In the genomic region with DNA sequence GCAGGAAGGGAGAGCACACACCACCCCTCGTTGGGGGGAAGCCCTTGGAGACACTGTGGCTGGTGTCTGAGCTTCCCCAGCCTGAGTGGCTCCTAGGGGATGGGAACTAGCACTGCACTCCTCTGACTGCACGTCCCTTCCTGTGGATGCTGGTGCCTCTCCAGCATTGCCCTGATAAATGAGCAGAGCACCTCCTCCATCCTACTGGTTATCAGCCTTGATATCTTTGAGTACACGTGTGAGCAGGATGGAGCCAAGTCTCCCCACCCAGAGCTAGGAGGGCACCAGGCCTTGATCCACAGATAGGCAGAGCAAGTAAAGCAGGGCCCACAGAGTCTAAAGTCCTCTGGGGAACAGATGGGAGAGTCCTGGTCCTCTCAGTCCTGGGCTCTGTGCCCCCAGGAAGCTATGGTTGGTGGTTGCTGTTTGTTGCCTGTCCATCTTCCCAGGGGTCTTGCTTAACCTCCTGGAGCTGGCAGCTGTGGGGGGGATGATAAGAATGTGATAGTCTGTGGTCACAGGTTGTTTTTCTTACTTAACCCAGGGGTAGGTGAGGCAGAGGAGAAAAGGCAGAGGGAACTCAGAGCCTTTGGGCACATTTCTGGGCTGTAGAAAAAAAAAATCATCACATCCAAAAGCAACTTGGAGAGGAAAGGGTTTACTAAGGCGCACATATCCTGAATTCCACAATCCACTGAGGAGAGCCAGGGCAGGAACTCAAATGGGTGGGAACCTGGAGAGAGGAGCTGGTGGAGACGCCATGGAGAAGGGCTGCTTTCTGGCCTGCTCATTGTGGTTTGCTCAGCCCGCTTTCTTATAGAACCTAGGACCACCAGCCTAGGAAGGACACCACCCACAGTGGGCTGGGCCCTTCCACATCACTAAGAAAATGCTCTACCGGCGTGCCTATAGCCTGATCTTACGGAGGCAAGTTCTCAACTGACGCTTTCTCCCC, we compare ENCODE assay signal across 9 mouse cellular contexts. TPM values are rescaled to one million over a fixed set of nuclear protein-coding genes. Genes with fewer than 3 reads are reported as not detected.
A peak's percentile ranks its signal among the peaks of the same experiment; 100 is the strongest.
DNase-seq lines count a peak whose midpoint lies in the region; ATAC-seq and TF ChIP-seq lines count a peak whose summit lies in the region.
"Had no signal": no experiment of that assay in that cellular context is flagged by ENCODE, and none has a peak within 500 bp of the region (broad histone marks: within the 10 kb centered on the region; RNA-seq: fewer than 3 reads in every experiment).

No protein-coding gene starts in this region.

- H3K4me2 ChIP-seq in forebrain, embryonic 13.5 days: no peak overlapping the region
- H3K4me2 ChIP-seq in forebrain, embryonic 16.5 days (ENCODE audit: low read length): no peak overlapping the region
- H3K4me2 ChIP-seq in embryonic facial prominence, embryonic 15.5 days (replicated peaks): no peak overlapping the region
- H3K4me2 ChIP-seq in kidney, embryonic 14.5 days (replicated peaks; ENCODE audit: low read depth, low read length): no peak overlapping the region
- H3K4me2 ChIP-seq: neural tube, embryonic 12.5 days had no signal

- H3K36me3 ChIP-seq in forebrain, embryonic 13.5 days (ENCODE audit: poor library complexity, severe bottlenecking): no peaks in the 10 kb centered on the region
- no peaks in the 10 kb centered on the region for H3K36me3 ChIP-seq in forebrain, embryonic 16.5 days (ENCODE audit: control insufficient read depth, insufficient read depth)
- H3K36me3 ChIP-seq in embryonic facial prominence, embryonic 15.5 days: no peaks in the 10 kb centered on the region
- H3K36me3 ChIP-seq in kidney, embryonic 14.5 days (ENCODE audit: control insufficient read depth, insufficient read depth, low read length): no peaks in the 10 kb centered on the region
- H3K36me3 ChIP-seq in thymus, adult 2 months (ENCODE audit: control insufficient read depth, insufficient read depth, low read length): no peaks in the 10 kb centered on the region
- H3K36me3 ChIP-seq: neural tube, embryonic 12.5 days had no signal

- no peak overlapping the region for H3K4me3 ChIP-seq in forebrain, embryonic 13.5 days
- no peak overlapping the region for H3K4me3 ChIP-seq in forebrain, embryonic 16.5 days (replicated peaks; ENCODE audit: low read length)
- H3K4me3 ChIP-seq in embryonic facial prominence, embryonic 15.5 days (replicated peaks): no peak overlapping the region
- no peak overlapping the region for H3K4me3 ChIP-seq in kidney, embryonic 14.5 days (ENCODE audit: low read length)
- no peak overlapping the region for H3K4me3 ChIP-seq in thymus, adult 2 months (ENCODE audit: control insufficient read depth, insufficient read depth, low read length)
- H3K4me3 ChIP-seq: neural tube, embryonic 12.5 days had no signal

- peak overlapping the region; percentile 77; the same call in 1 of the 2 replicates for H3K27ac ChIP-seq in forebrain, embryonic 13.5 days
- no peak overlapping the region for H3K27ac ChIP-seq in forebrain, embryonic 16.5 days (ENCODE audit: low read length)
- H3K27ac ChIP-seq in embryonic facial prominence, embryonic 15.5 days (replicated peaks): peak overlapping the region; percentile 23; the same call in 1 of the 2 replicates
- peak overlapping the region; percentile 15; the same call in 1 of the 2 replicates for H3K27ac ChIP-seq in kidney, embryonic 14.5 days (ENCODE audit: low read depth, low read length)
- H3K27ac ChIP-seq in thymus, adult 2 months (ENCODE audit: control insufficient read depth, insufficient read depth, low read length): no peak overlapping the region
- H3K27ac ChIP-seq: neural tube, embryonic 12.5 days had no signal

- TF ChIP-seq POLR2A in thymus, adult 2 months (IDR thresholded peaks at IDR 0.05; ENCODE audit: control insufficient read depth, extremely low read depth, insufficient read depth, low read length, poor library complexity): no peak

- H3K9ac ChIP-seq in forebrain, embryonic 13.5 days: no peak overlapping the region
- H3K9ac ChIP-seq in forebrain, embryonic 16.5 days (replicated peaks; ENCODE audit: low read depth, low read length): no peak overlapping the region
- H3K9ac ChIP-seq in embryonic facial prominence, embryonic 15.5 days: no peak overlapping the region
- H3K9ac ChIP-seq in kidney, embryonic 14.5 days (ENCODE audit: low read depth, low read length): no peak overlapping the region
- H3K9ac ChIP-seq: neural tube, embryonic 12.5 days had no signal

- no peak for ATAC-seq in forebrain, embryonic 13.5 days
- ATAC-seq in forebrain, embryonic 16.5 days: no peak
- no peak for ATAC-seq in embryonic facial prominence, embryonic 15.5 days (ENCODE audit: insufficient number of reproducible peaks, low FRiP score, low TSS enrichment, low read depth)
- 0 out of 2 replicates have a peak, but pooled peaks have one; percentile 10 for ATAC-seq in kidney, embryonic 14.5 days (ENCODE audit: low FRiP score, low TSS enrichment)

- no peaks in the 10 kb centered on the region for H3K27me3 ChIP-seq in forebrain, embryonic 13.5 days
- no peaks in the 10 kb centered on the region for H3K27me3 ChIP-seq in forebrain, embryonic 16.5 days (replicated peaks; ENCODE audit: control insufficient read depth, insufficient read depth, low read length)
- no peaks in the 10 kb centered on the region for H3K27me3 ChIP-seq in embryonic facial prominence, embryonic 15.5 days
- no peaks in the 10 kb centered on the region for H3K27me3 ChIP-seq in kidney, embryonic 14.5 days (ENCODE audit: control insufficient read depth, insufficient read depth, low read length)
- no peaks in the 10 kb centered on the region for H3K27me3 ChIP-seq in thymus, adult 2 months (ENCODE audit: control insufficient read depth, insufficient read depth, low read length)
- H3K27me3 ChIP-seq: neural tube, embryonic 12.5 days had no signal

- H3K4me1 ChIP-seq in forebrain, embryonic 13.5 days: peaks cover 29% of the 10 kb centered on the region
- peaks cover 28% of the 10 kb centered on the region for H3K4me1 ChIP-seq in forebrain, embryonic 16.5 days (replicated peaks; ENCODE audit: control insufficient read depth, insufficient read depth, low read length)
- H3K4me1 ChIP-seq in embryonic facial prominence, embryonic 15.5 days: peaks cover 58% of the 10 kb centered on the region
- peaks cover 20% of the 10 kb centered on the region; the same call in 1 of the 2 replicates for H3K4me1 ChIP-seq in kidney, embryonic 14.5 days (ENCODE audit: control insufficient read depth, insufficient read depth, low read length)
- H3K4me1 ChIP-seq in thymus, adult 2 months (replicated peaks; ENCODE audit: control insufficient read depth, insufficient read depth, low read length): peaks cover 13% of the 10 kb centered on the region

- WGBS in forebrain, embryonic 13.5 days: 85% methylated on average over 10 of the region's 10 CpGs
- WGBS in forebrain, embryonic 16.5 days: 81% methylated on average over 10 of the region's 10 CpGs
- 66% methylated on average over 10 of the region's 10 CpGs for WGBS in embryonic facial prominence, embryonic 15.5 days
- WGBS in kidney, embryonic 14.5 days: 71% methylated on average over 10 of the region's 10 CpGs
- WGBS in thymus, adult 2 months: 77% methylated on average over 10 of the region's 10 CpGs

- TF ChIP-seq CTCF in thymus, adult 2 months (IDR thresholded peaks at IDR 0.05; ENCODE audit: borderline replicate concordance, control insufficient read depth, extremely low read depth, insufficient read depth, low read length, poor library complexity): no peak

- DNase-seq in lung, postnatal 36 days: peak; percentile 64
- DNase-seq in ovary, postnatal 10 days (ENCODE audit: low spot score): no peak
- DNase-seq in thymus, adult 2 months: no peak
- DNase-seq in cerebellum, adult 8-10 months: no peak

- H3K9me3 ChIP-seq in forebrain, embryonic 13.5 days (replicated peaks): no peaks in the 10 kb centered on the region
- no peaks in the 10 kb centered on the region for H3K9me3 ChIP-seq in forebrain, embryonic 16.5 days (ENCODE audit: control insufficient read depth, low read length)
- no peaks in the 10 kb centered on the region for H3K9me3 ChIP-seq in embryonic facial prominence, embryonic 15.5 days (replicated peaks)
- no peaks in the 10 kb centered on the region for H3K9me3 ChIP-seq in kidney, embryonic 14.5 days (ENCODE audit: control insufficient read depth, low read length)
- H3K9me3 ChIP-seq: neural tube, embryonic 12.5 days had no signal

RNA-seq across cellular contexts. Expression of gene Mgll, which starts 34.6 kb away (rescaled TPM):
- polyA plus RNA-seq in forebrain, embryonic 13.5 days (2015; fragmentation: Nextera tagmentation; extraction: Ambion mirVana): 9.0 and 11.2 TPM in 2 replicates
- 23.3 and 35.2 TPM in 2 replicates for polyA plus RNA-seq in forebrain, embryonic 16.5 days (2015; fragmentation: Nextera tagmentation; extraction: Ambion mirVana)
- 28.7 and 31.6 TPM in 2 replicates for polyA plus RNA-seq in embryonic facial prominence, embryonic 15.5 days (2015; fragmentation: Nextera tagmentation; extraction: Ambion mirVana)
- 22.8 and 29.9 TPM in 2 replicates for polyA plus RNA-seq in kidney, embryonic 14.5 days (2014; fragmentation: Nextera tagmentation; extraction: Ambion mirVana)
- polyA plus RNA-seq in thymus, adult 2 months (2012; rRNA removed): 60.3 and 61.4 TPM in 2 replicates

Comparison
In these comparisons a context has a peak if more than half of its experiments do, and no peak if none do; other contexts are left out.
1. H3K27ac ChIP-seq: peak in forebrain, embryonic 13.5 days (single experiment), embryonic facial prominence, embryonic 15.5 days (single experiment) and kidney, embryonic 14.5 days (single experiment); none in forebrain, embryonic 16.5 days (single experiment) and thymus, adult 2 months (single experiment).